Mouse (Mus musculus) C3H10T1/2 (cell line): ENCODE results near the gene Bmp4. TPM values are rescaled to one million over a fixed set of nuclear protein-coding genes. Genes with fewer than 3 reads are reported as not detected.

Experiments used
- polyA plus RNA-seq, 2 experiments: library from polyadenylated mRNA; unstranded; fragments of >200 nt; fragmentation: generic; extraction: Trizol; gene quantifications; one replicate each; pipeline ENCODE4 v1.2.1; 2012; ENCODE audit warnings: missing spikeins in 2 of 2

Gene Bmp4
- 10 to 100 TPM in 1 of 2 experiments, 1 to 10 TPM in 1; 5.7 to 67.3 TPM for polyA plus RNA-seq

DNA sequence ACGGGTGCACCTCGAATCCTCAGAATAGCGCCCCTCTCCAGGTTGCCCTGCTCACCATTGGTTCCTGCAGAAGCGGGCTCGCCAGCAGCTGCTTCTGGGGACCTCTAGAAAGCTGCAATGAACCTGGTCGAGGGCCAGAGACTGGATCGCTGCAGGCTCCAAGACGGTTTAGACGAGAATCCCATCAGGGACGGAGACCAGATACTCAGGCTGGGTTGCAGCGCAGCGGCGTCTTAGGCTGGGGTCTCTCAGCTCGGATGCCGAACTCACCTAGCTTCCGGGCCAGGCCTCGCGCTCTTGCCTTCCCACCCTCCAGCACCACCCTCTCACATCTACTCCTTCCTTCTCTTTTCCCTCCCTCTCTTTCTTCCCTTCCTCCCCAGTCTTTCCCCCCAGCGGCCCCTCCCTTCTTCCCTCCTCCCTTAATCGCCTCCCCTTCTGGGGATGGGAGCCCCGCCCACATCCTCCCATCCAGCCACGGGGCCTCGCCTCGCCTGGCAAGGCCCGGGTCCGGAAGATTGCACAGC is at the start of gene Bmp4:
Gene Bmp4, minus strand, starts transcription at position 421 of the 527 bp plus-strand sequence.

DNA sequence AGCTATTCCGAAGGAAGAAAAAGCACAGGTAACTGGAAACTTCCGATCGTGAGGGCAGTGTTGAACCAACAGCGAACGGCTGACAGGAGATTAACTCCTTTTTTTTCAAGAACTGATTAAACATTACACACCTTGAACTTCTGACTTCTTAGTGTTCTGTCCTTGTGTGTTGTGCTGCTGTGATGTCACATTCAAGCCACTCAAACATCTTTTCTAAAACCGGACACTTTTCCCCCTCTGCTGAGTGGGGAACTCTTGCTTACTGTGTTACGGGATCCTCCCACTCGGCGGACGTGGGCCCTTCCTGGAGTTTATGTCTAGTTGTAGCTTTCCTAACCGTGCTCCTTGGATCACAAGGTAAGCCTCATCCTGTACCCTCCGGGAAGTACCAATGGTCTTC is 11.2 kb downstream of the Bmp4 start, which contains the start of gene Gm15217:
Gene Gm15217, plus strand, starts transcription at position 130 of the 400 bp plus-strand sequence.

Other genes starting within 250 kb of the Bmp4 start
- gene Gm15217, start 11.3 kb downstream of the Bmp4 start, polyA plus RNA-seq, result under 1 TPM in 1 of 2 experiments, not detected in 1; 0.09 TPM